Mouse (Mus musculus): ENCODE results near the gene Mmp2. TPM values are rescaled to one million over a fixed set of nuclear protein-coding genes. Genes with fewer than 3 reads are reported as not detected.
"Not testable (repeated sequence)": the region's sequence is repeated elsewhere in the genome, so short reads cannot be mapped to it uniquely, and the experiment has no call there.

The Mmp2 gene
- not detected for polyA plus RNA-seq (2017; shearing (Covaris generic))

DNA sequence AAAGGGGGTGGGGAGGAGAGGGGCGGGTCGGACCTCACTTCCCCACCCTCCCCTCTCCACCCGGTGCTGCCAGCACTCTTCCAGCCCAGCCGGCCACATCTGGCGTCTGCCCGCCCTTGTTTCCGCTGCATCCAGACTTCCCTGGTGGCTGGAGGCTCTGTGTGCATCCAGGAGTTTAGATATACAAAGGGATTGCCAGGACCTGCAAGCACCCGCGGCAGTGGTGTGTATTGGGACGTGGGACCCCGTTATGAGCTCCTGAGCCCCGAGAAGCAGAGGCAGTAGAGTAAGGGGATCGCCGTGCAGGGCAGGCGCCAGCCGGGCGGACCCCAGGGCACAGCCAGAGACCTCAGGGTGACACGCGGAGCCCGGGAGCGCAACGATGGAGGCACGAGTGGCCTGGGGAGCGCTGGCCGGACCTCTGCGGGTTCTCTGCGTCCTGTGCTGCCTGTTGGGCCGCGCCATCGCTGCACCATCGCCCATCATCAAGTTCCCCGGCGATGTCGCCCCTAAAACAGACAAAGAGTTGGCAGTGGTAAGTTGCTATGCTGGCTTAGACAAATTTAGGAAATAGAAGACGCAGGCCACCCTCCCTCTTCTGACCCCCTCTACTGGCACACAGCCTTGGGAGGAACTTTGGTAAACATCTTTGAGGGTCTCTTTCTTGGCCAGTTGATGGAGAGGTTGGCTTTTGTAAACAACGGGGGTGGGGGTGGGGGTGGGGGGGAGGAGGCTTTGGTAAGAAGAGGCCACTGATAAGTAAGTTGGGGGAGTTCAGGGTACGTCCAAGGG lies at the start of gene Mmp2:
Mmp2 (plus strand) TSS at position 49 of the 792 bp plus-strand sequence.
- ATAC-seq, result no peak

DNA sequence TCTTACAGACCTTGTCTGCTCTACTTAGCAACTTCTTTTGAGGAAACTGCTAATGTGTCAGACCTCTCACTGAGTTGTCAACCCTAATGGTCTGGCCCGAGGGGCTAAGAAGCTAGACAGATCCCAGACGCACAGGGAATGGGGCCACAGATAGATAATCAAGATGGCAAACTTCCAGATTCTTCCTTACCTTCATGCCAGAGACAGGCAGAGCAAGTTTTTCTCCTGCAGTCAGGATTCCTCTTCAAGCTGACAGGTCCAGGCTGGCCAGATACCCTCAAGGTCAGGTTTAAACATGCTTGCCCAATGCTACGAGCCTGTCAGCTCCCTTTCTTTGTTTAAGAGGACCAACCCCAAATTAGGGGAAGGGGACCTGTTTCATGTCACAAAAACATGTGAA lies 46.1 kb upstream of the Mmp2 start:
- ATAC-seq, result no peak

GRCm38 (mm10) chr8:92783906-92784610 lies 43.0 kb upstream of the Mmp2 start:
- ATAC-seq, result no peak

DNA sequence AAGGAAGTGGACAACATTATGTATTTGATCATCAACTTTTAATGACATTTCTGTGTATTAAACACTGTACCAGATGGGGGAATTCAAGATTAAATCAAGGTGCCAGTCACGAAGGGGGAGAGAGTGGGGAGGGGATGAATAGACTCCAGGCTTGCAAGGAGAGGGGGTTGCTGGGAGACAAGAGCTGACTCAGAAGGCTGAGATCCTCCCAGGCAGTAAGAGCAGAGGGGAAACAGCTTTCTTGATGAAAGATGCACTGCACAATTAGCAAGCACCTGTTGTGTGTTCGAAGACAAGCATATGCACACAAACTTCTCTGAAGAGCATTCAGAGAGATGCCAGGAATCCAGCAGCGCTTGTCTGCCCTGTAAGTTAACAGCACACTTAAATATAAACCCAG lies 36.3 kb upstream of the Mmp2 start:
- no peak for ATAC-seq

DNA sequence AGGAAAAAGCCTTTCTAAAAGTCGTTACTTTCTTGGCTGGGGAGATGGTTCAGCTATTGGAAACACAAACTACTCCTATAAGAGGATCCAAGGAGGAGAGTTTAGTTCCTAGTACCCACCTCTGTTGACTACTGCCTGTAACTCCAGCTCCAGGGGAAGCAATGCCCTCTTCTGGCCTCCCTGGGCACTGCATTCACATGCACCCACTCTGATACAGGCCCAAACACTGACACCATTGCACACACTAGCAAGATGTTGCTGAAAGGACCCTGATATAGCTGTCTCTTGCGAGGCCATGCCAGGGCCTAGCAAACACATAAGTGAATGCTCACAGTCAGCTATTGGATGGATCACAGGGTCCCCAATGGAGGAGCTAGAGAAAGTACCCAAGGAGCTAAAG lies 35.1 kb upstream of the Mmp2 start:
- ATAC-seq, result not testable (repeated sequence)

DNA sequence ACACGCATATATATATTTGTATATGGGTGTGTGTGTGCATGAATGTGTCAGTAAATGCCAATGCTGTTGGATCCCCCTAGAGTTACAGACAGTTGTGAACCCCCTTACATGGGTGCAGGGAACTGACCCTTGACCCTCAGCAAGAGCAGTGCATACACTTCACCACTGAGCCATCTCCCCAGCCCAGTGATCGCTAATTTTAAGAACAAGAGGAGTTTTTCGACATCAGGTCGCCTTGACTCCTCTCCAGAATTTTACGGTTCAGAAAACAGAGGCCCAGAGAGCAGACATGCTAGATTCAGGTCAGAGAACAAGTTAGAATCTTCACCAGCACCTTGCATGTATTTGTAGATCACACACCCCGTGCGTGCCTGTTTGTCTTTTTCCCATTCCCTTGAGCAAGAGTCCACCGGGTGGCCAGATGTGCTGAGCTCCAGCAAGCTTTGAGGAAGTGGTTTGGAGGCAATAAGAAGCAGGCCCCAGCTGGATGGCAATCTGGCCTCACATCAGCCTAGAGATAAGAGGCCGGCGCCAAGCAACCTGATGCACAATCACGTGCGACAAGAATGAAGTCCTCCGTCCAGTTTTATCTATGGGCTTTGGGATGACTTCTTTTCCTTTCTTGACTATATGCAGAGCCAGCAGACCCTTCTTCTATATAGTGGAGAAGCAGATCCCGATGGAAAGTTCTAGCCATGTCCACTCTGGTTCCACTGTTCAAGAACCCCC lies 33.1 kb upstream of the Mmp2 start:
- no peak for ATAC-seq

DNA sequence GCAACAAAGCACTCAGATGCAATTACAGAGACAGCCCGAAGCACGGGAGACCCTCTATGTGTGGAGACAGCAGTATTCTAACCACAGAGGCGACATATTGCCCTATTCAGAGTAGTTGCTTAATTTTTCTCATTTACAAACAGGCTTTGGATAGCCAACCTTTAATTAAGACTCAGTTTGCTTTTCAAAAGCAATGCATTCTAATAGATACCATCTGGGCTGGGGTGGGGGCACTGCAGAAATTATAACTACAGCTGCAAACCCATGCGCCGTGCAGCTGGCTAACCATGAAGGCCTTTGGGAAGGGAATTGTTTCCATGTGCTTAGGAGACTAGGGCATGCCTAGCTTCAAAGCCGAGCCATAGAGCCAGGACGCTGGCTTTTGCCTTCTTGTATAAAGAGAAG lies 29.6 kb upstream of the Mmp2 start:
- ATAC-seq, result no peak

GRCm38 (mm10) chr8:92799406-92799805 lies 27.7 kb upstream of the Mmp2 start:
- ATAC-seq, result no peak

DNA sequence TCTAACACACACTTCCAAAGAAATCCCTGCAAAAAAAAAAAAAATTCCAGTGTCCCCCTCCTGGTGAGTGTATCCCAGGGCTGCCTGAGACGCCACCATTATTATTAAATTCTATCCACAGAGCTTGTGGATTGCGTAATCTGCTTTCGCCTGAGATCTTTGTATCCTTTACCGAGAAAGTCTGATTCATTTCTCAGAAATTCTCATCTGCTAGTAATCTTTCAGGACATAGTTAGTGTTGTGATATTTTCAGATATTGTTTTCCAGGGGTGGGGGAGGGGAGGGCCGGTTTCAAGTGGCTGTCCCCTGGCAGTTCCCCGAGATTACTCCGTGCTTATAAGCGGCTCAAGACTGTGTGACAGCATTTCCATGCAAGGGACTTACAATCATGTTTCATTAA lies 25.9 kb upstream of the Mmp2 start:
- ATAC-seq, result no peak

DNA sequence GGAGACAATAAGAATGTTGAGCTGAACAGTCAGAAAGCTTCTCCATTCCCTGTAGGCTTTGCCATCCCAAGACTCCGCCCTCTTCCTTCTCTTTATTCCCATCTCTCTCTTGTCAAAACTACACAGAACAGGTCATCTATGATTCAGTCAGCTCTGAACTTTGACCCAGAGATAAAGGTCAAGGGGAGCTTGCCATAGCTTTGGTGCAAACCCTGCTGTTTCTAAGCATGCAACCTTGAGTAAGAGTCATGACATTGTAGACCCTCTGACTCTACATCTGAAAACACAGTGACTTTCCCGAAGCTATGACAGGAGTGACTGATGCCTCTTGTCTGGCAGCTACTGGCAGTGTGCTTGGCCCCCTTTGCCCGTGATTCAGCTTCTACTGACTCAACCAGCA lies 24.5 kb upstream of the Mmp2 start:
- ATAC-seq, result no peak

DNA sequence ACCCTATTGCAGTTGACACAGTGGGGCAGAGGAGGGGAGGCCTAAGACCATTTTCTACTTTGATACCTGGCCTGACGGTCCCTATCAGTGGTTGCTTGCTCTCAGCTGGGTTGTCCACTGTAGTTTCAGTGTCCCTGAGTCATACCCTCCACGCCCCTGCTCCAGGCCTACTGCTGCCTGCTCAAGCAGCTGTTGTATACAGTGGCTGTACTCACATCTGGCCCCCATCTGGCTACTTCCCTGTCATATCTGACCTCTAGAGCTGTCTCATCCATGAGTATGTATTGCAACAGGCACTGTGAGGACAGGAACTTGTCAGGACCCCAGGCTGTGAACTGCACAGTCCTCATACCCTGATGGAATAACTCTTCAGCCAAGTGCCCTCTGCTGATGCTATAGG lies 14.3 kb upstream of the Mmp2 start:
- ATAC-seq, result no peak

DNA sequence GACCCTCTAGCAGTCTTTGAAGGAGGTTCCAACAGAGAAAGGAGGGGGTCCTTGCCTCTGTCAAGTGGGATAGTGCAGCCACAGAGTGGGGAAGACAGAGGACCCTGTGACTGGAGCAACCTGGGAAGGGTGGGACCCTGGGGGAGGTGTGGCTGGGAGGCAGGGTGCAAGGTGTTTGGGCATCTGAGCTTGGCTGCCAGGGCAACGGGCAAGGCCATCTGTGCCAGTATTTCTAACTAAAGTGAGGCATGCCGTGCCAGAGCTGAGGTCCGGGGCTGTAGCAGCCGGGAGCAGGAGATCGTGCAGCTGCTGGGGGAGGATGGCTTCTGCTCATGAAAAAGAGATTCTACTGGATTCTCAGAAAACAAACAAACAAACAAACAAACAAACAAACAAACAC lies 11.4 kb upstream of the Mmp2 start:
- ATAC-seq, result no peak

- no peak for ATAC-seq
These were observed 8.9 kb upstream of the Mmp2 start for GRCm38 (mm10) chr8:92817928-92818818.

- ATAC-seq, result no peak
These were observed 5.9 kb upstream of the Mmp2 start for GRCm38 (mm10) chr8:92821151-92821550.

- no peak for ATAC-seq
These were observed 4.7 kb upstream of the Mmp2 start for GRCm38 (mm10) chr8:92822386-92822785.

GRCm38 (mm10) chr8:92825991-92826390 lies 1.1 kb upstream of the Mmp2 start:
- ATAC-seq, result no peak

DNA sequence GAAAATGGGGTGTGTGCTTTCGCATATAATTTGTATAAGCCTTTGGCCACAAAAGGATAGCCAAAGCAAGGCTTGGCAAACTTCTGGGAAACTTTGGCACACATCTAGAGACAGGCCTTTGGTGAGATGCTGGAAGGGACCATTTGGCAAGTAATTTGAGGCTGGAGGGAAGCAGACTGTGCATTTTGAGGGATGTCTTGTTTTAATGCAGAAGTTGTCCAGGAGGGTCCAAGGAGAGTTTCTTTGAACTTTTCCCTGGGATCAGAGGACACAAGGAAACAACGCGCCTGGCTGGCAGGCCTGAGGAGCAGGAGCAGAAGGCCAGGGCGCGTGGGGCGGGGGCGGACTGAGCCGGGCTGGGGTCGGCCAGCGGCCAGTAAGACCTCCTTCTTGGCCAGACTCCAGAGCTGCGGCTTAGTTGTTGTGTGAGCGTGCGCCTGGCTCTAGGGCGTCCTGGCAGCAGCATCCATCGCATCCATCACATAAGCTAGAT lies 1.2 kb downstream of the Mmp2 start:
- no peak for ATAC-seq

- no peak for ATAC-seq
These were observed 7.1 kb downstream of the Mmp2 start for GRCm38 (mm10) chr8:92834065-92834731.

- ATAC-seq, result no peak
These were observed 7.9 kb downstream of the Mmp2 start for GRCm38 (mm10) chr8:92834786-92835500.

DNA sequence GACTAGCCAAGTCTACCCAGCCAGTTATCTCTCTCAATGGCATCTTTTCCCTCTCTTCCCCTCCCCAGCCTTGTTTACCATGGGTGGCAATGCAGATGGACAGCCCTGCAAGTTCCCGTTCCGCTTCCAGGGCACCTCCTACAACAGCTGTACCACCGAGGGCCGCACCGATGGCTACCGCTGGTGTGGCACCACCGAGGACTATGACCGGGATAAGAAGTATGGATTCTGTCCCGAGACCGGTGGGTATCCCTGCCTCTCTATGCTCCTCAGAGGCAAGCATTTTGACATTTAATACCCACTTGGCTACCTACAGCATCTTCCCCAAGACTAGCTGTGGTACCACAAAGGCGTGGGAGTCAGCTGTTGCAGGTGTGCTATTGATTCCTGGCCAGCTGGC lies 8.8 kb downstream of the Mmp2 start:
- no peak for ATAC-seq

GRCm38 (mm10) chr8:92838616-92839015 lies 11.5 kb downstream of the Mmp2 start:
- no peak for ATAC-seq
